Mouse (Mus musculus) liver, postnatal 0 days (tissue): ENCODE measurements around the gene Cyb5r3.

Source experiments
- CTCF ChIP-seq: sonication (generic); IDR thresholded peaks from 2 replicates; pipeline ENCODE4 v1.5.1; 2016; ENCODE audit warnings: antibody characterized with exemption, low read depth
- EP300 ChIP-seq: IDR thresholded peaks from 2 replicates; pipeline ENCODE4 v1.6.1; 2016; ENCODE audit warnings: antibody characterized with exemption, low read depth, mild to moderate bottlenecking

GRCm38 (mm10) chr15:83221721-83222120 is 49.3 kb upstream of the Cyb5r3 start:
- TF ChIP-seq CTCF (no peak), EP300 (no peak)
